In the genomic region with DNA sequence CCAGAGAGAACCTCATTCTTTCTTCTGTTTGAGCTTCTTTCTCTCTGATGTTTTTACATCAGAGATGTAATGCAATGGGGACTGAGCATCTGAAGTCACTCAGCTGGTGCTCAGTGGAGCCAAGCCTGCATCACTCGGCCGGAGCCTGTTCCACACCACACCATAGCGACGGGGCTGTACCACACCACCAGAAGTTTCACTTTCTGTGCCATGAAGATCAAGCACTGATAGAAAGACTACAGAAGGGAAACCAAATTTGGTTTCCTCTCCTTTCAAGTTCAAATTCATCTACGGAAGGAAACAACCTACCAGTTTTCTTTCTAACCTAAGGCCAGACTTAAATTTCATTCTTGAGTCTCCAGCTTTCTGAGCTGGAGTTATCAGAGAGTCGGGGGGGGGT, we compare ENCODE assay signal across 20 mouse cellular contexts.
DNase-seq lines count a peak whose midpoint lies in the region; ATAC-seq and TF ChIP-seq lines count a peak whose summit lies in the region.
"Had no signal": no experiment of that assay in that cellular context is flagged by ENCODE, and none has a peak within 500 bp of the region (broad histone marks: within the 10 kb centered on the region; RNA-seq: fewer than 3 reads in every experiment).

No protein-coding gene starts in this region.

- peak; percentile 43; the same call in 1 of the 2 replicates for ATAC-seq in megakaryocyte progenitor cell, adult 5-6 weeks (replicated peaks; ENCODE audit: poor library complexity)
- ATAC-seq in midbrain, postnatal 0 days (ENCODE audit: low FRiP score): no peak
- ATAC-seq: forebrain, embryonic 14.5 days; hindbrain, embryonic 16.5 days; Patski had no signal

- WGBS in embryonic facial prominence, embryonic 10.5 days: 88% methylated on average over 6 of the region's 6 CpGs
- 86% methylated on average over 6 of the region's 6 CpGs for WGBS in midbrain, postnatal 0 days

- H3K27ac ChIP-seq in CH12.LX (ENCODE audit: insufficient read depth, low read depth): no peak overlapping the region
- no peak overlapping the region for H3K27ac ChIP-seq in embryonic facial prominence, embryonic 10.5 days (replicated peaks)
- H3K27ac ChIP-seq in midbrain, postnatal 0 days (ENCODE audit: low read depth, low read length): no peak overlapping the region
- H3K27ac ChIP-seq: limb, embryonic 15.5 days; midbrain, embryonic 12.5 days had no signal

- no peaks in the 10 kb centered on the region for H3K9me3 ChIP-seq in CH12.LX (replicated peaks; ENCODE audit: low read length)
- no peaks in the 10 kb centered on the region for H3K9me3 ChIP-seq in embryonic facial prominence, embryonic 10.5 days
- no peaks in the 10 kb centered on the region for H3K9me3 ChIP-seq in midbrain, postnatal 0 days (ENCODE audit: low read length)
- H3K9me3 ChIP-seq: heart, embryonic 12.5 days; limb, embryonic 15.5 days; midbrain, embryonic 12.5 days had no signal

- H3K27me3 ChIP-seq in CH12.LX (replicated peaks): peaks cover 2% of the 10 kb centered on the region
- H3K27me3 ChIP-seq in embryonic facial prominence, embryonic 10.5 days (replicated peaks; ENCODE audit: low read depth, poor library complexity, severe bottlenecking): no peaks in the 10 kb centered on the region
- H3K27me3 ChIP-seq in midbrain, postnatal 0 days (ENCODE audit: insufficient read depth, low read length): no peaks in the 10 kb centered on the region
- H3K27me3 ChIP-seq: heart, embryonic 12.5 days; limb, embryonic 15.5 days; midbrain, embryonic 12.5 days; Patski had no signal

- H3K36me3 ChIP-seq in CH12.LX (replicated peaks in 1 of 2; ENCODE audit: control insufficient read depth in 1 of 2, insufficient read depth in 1 of 2, low read length in 1 of 2): no peaks in the 10 kb centered on the region
- H3K36me3 ChIP-seq in embryonic facial prominence, embryonic 10.5 days (replicated peaks): no peaks in the 10 kb centered on the region
- no peaks in the 10 kb centered on the region for H3K36me3 ChIP-seq in midbrain, postnatal 0 days (ENCODE audit: insufficient read depth, low read length)
- H3K36me3 ChIP-seq: heart, embryonic 12.5 days; limb, embryonic 15.5 days; midbrain, embryonic 12.5 days had no signal

- no peak overlapping the region for H3K4me3 ChIP-seq in CH12.LX (replicated peaks in 1 of 3; ENCODE audit: low read depth in 2 of 3, low read length in 2 of 3, poor library complexity in 1 of 3)
- H3K4me3 ChIP-seq in embryonic facial prominence, embryonic 10.5 days: no peak overlapping the region
- no peak overlapping the region for H3K4me3 ChIP-seq in midbrain, postnatal 0 days (ENCODE audit: low read depth, low read length)
- H3K4me3 ChIP-seq: heart, embryonic 12.5 days; limb, embryonic 15.5 days; midbrain, embryonic 12.5 days had no signal

- no peak for TF ChIP-seq RAD21 in CH12.LX (IDR thresholded peaks at IDR 0.05; ENCODE audit: low read depth, low read length)

- peak overlapping the region; percentile 94 for H3K4me2 ChIP-seq in CH12.LX (ENCODE audit: insufficient read depth, low read depth, poor library complexity, severe bottlenecking)
- H3K4me2 ChIP-seq in midbrain, postnatal 0 days (ENCODE audit: low read depth, low read length, poor library complexity, severe bottlenecking): no peak overlapping the region
- H3K4me2 ChIP-seq: heart, embryonic 12.5 days; limb, embryonic 15.5 days; midbrain, embryonic 12.5 days had no signal

- peaks cover 8 to 35% of the 10 kb centered on the region in 2 experiments; a peak in 3 of 4 replicates for H3K4me1 ChIP-seq in CH12.LX (ENCODE audit: control insufficient read depth in 1 of 2, insufficient read depth in 2 of 2)
- H3K4me1 ChIP-seq in embryonic facial prominence, embryonic 10.5 days: no peaks in the 10 kb centered on the region
- no peaks in the 10 kb centered on the region for H3K4me1 ChIP-seq in midbrain, postnatal 0 days (ENCODE audit: insufficient read depth, low read length)
- H3K4me1 ChIP-seq: heart, embryonic 12.5 days; limb, embryonic 15.5 days; midbrain, embryonic 12.5 days had no signal

- 0 out of 2 replicates have a peak overlapping the region, but pooled peaks have one; percentile 27 for H3K9ac ChIP-seq in CH12.LX (ENCODE audit: insufficient read depth, low read depth)
- H3K9ac ChIP-seq in midbrain, postnatal 0 days (replicated peaks; ENCODE audit: low read length, poor library complexity, severe bottlenecking): no peak overlapping the region
- H3K9ac ChIP-seq: heart, embryonic 12.5 days; limb, embryonic 15.5 days; midbrain, embryonic 12.5 days had no signal

- DNase-seq in B cell, adult 2 months: peak; percentile 32 to 33
- DNase-seq in CH12.LX (ENCODE audit: extremely low read depth): peak; percentile 85
- DNase-seq in thymus, postnatal 0 days (ENCODE audit: low spot score): peak; percentile 62
- DNase-seq in embryonic facial prominence, embryonic 10.5 days (ENCODE audit: low spot score): no peak
- DNase-seq in midbrain, postnatal 0 days (ENCODE audit: low spot score): no peak
- no peak for DNase-seq in heart, postnatal 10 days
- no peak for DNase-seq in gastrocnemius, adult 18-20 months (ENCODE audit: low spot score)
- DNase-seq: adrenal gland, postnatal 36 days; cerebellum, adult 9-11 months; heart, postnatal 36 days; kidney, adult 18-20 months; kidney, postnatal 10 days; lung, postnatal 4 days had no signal

- dilution Hi-C loops in CH12.LX (cut with MboI; ENCODE audit: extremely low pct_ligation_motif_present, extremely low pct_unique_long_range_greater_than_20kb, low sequenced_read_pairs): no loop called here

- no peak for TF ChIP-seq CTCF in CH12.LX (conservative IDR thresholded peaks at IDR 0.05 in 1 of 2, IDR thresholded peaks at IDR 0.05 in 1 of 2; ENCODE audit: low read depth in 2 of 2, low read length in 2 of 2)
- no peak for TF ChIP-seq CTCF in midbrain, postnatal 0 days (IDR thresholded peaks at IDR 0.05)

- intact Hi-C loops in heart, postnatal 10 days (cut with DNase I): no loop called here

- in situ Hi-C loops in CH12.LX (cut with MboI; ENCODE audit: low pct_ligation_motif_present, low pct_unique_long_range_greater_than_20kb, low sequenced_read_pairs): loop anchor here (5.0 kb wide), 1 partner anchor 71 kb away; no protein-coding TSS in a partner anchor

- TF ChIP-seq EP300 in CH12.LX (IDR thresholded peaks at IDR 0.05; ENCODE audit: low read length): no peak; the same call in 1 of the 2 replicates

- H3K79me2 ChIP-seq in CH12.LX (replicated peaks; ENCODE audit: control insufficient read depth, extremely low read depth, insufficient read depth, poor library complexity, severe bottlenecking): no peaks in the 10 kb centered on the region

- no peak for TF ChIP-seq POLR2A in CH12.LX (IDR thresholded peaks at IDR 0.05; ENCODE audit: low read depth, low read length)

TF ChIP-seq in CH12.LX, 34 proteins besides CTCF, POLR2A, EP300 and RAD21:
- no peak for TF ChIP-seq NRF1 (IDR thresholded peaks at IDR 0.05; ENCODE audit: low read depth, low read length)
- TF ChIP-seq SMC3 (IDR thresholded peaks at IDR 0.05; ENCODE audit: low read depth, low read length): 0 out of 2 replicates have a peak, but pooled peaks have one; percentile 1
- peak; percentile 39; the same call in 1 of the 2 replicates for TF ChIP-seq CHD2 (IDR thresholded peaks at IDR 0.05; ENCODE audit: low read length)
- no peak for TF ChIP-seq POLR2AphosphoS2 (IDR thresholded peaks at IDR 0.05; ENCODE audit: low read depth, low read length)
- TF ChIP-seq PAX5 (IDR thresholded peaks at IDR 0.05; ENCODE audit: low read length): no peak
- TF ChIP-seq BHLHE40 (IDR thresholded peaks at IDR 0.05; ENCODE audit: low read depth, low read length): peak; percentile 74
- TF ChIP-seq USF2 (conservative IDR thresholded peaks at IDR 0.05; ENCODE audit: low read depth, low read length): no peak
- TF ChIP-seq KAT2A (IDR thresholded peaks at IDR 0.05; ENCODE audit: insufficient replicate concordance, low read length): no peak
- 0 out of 2 replicates have a peak, but pooled peaks have one; percentile 32 for TF ChIP-seq MAFK (IDR thresholded peaks at IDR 0.05; ENCODE audit: insufficient replicate concordance, low read length)
- no peak for TF ChIP-seq NELFE (IDR thresholded peaks at IDR 0.05; ENCODE audit: low read depth, low read length)
- no peak for TF ChIP-seq JUN (IDR thresholded peaks at IDR 0.05; ENCODE audit: insufficient read depth, low read depth, low read length)
- peak; percentile 86 for TF ChIP-seq IRF4 (IDR thresholded peaks at IDR 0.05; ENCODE audit: low read depth, low read length)
- peak; percentile 58 for TF ChIP-seq SIN3A (IDR thresholded peaks at IDR 0.05; ENCODE audit: low read length)
- no peak for TF ChIP-seq GABPA (IDR thresholded peaks at IDR 0.05; ENCODE audit: insufficient replicate concordance, low read depth, low read length)
- TF ChIP-seq E2F4 (IDR thresholded peaks at IDR 0.05; ENCODE audit: insufficient replicate concordance, low read depth, low read length): no peak
- TF ChIP-seq ZKSCAN1 (IDR thresholded peaks at IDR 0.05; ENCODE audit: borderline replicate concordance, low read depth, low read length): no peak
- TF ChIP-seq TCF12 (IDR thresholded peaks at IDR 0.05; ENCODE audit: low read depth, low read length): 0 out of 2 replicates have a peak, but pooled peaks have one; percentile 55
- 0 out of 2 replicates have a peak, but pooled peaks have one; percentile 25 for TF ChIP-seq MYC (IDR thresholded peaks at IDR 0.05; ENCODE audit: low read depth, low read length)
- TF ChIP-seq MXI1 (IDR thresholded peaks at IDR 0.05; ENCODE audit: low read depth, low read length): no peak; the same call in 1 of the 2 replicates
- TF ChIP-seq MAZ (IDR thresholded peaks at IDR 0.05; ENCODE audit: low read depth, low read length): no peak
- no peak for TF ChIP-seq MAX (IDR thresholded peaks at IDR 0.05; ENCODE audit: low read length)
- TF ChIP-seq ELF1 (IDR thresholded peaks at IDR 0.05; ENCODE audit: low read depth, low read length): no peak
- no peak for TF ChIP-seq UBTF (IDR thresholded peaks at IDR 0.05; ENCODE audit: low read depth, low read length)
- TF ChIP-seq MEF2A (IDR thresholded peaks at IDR 0.05; ENCODE audit: borderline replicate concordance, low read depth, low read length): peak; percentile 66; the same call in 1 of the 2 replicates
- TF ChIP-seq ZC3H11A (IDR thresholded peaks at IDR 0.05; ENCODE audit: low read depth, low read length): no peak
- no peak for TF ChIP-seq TBP (conservative IDR thresholded peaks at IDR 0.05; ENCODE audit: low read depth, low read length)
- TF ChIP-seq ETS1 (conservative IDR thresholded peaks at IDR 0.05; ENCODE audit: low read depth, low read length): peak; percentile 88
- TF ChIP-seq HCFC1 (IDR thresholded peaks at IDR 0.05; ENCODE audit: low read depth, low read length): no peak
- no peak for TF ChIP-seq USF1 (IDR thresholded peaks at IDR 0.05; ENCODE audit: low read depth, low read length)
- TF ChIP-seq RCOR1 (conservative IDR thresholded peaks at IDR 0.05; ENCODE audit: low read depth, low read length): peak; percentile 23; the same call in 1 of the 2 replicates
TF ChIP-seq in CH12.LX: peak in this region for 11.

Comparison
In these comparisons a context has a peak if more than half of its experiments do, and no peak if none do; other contexts are left out.
1. DNase-seq: peak in B cell, adult 2 months (2 of 2), CH12.LX (single experiment) and thymus, postnatal 0 days (single experiment); none in embryonic facial prominence, embryonic 10.5 days (single experiment), midbrain, postnatal 0 days (single experiment), heart, postnatal 10 days (0 of 2) and gastrocnemius, adult 18-20 months (single experiment).